In the genomic region with DNA sequence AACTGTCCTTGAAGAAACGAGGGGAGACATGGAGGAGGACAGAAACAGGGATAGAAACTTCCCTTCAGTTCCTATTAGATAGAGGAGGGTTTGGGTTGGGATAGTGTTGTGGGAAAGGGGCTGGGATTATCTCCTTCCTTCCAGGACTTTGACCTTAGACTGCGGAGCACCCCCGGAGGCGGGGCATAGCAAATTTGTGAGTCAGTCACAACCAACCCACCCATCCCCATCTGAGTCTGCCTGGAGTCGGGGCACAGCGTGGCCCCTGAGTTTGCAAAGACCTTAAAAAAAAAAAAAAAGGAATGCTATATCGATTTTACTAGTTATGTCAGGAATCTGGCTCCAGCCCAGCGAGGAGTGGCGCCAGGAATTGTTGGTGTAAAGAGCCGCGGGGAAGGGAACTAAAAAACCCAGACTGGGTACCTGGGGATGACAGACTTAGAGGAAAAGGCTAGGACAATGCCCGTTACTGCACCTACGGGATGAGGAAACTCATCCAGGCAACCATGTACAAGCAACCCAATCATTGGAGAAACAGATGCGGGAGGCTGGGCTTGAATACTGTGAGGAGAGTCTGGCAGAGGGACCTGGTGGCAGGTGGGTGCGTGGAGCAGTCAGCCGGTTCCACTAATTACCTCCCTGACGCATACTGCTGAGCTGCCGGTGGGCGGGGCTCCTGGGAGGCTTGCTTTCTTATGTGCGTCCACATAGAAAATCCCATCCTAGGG, we compare ENCODE assay signal across 9 mouse cellular contexts. TPM values are rescaled to one million over a fixed set of nuclear protein-coding genes. Genes with fewer than 3 reads are reported as not detected.
DNase-seq lines count a peak whose midpoint lies in the region; ATAC-seq and TF ChIP-seq lines count a peak whose summit lies in the region.
"Had no signal": no experiment of that assay in that cellular context is flagged by ENCODE, and none has a peak within 500 bp of the region (broad histone marks: within the 10 kb centered on the region; RNA-seq: fewer than 3 reads in every experiment).

No protein-coding gene starts in this region.

- intact Hi-C loops in left cerebral cortex, adult 2 months (cut with DNase I): no loop called here

- peaks cover 2% of the 10 kb centered on the region for H3K36me3 ChIP-seq in heart, embryonic 13.5 days
- no peaks in the 10 kb centered on the region; the same call in 1 of the 2 replicates for H3K36me3 ChIP-seq in midbrain, postnatal 0 days (ENCODE audit: insufficient read depth, low read length)

- TF ChIP-seq POLR2A in cerebellum, adult 2 months (IDR thresholded peaks at IDR 0.05; ENCODE audit: borderline replicate concordance, insufficient read depth, low read length): no peak

- TF ChIP-seq CTCF in cerebellum, adult 2 months (IDR thresholded peaks at IDR 0.05; ENCODE audit: borderline replicate concordance, insufficient read depth, low read depth, low read length): no peak
- no peak for TF ChIP-seq CTCF in left cerebral cortex, adult 2 months (IDR thresholded peaks at IDR 0.05)
- no peak for TF ChIP-seq CTCF in midbrain, postnatal 0 days (IDR thresholded peaks at IDR 0.05)

- peak overlapping the region; percentile 35 for H3K4me3 ChIP-seq in heart, embryonic 13.5 days
- H3K4me3 ChIP-seq in cerebellum, adult 2 months (replicated peaks; ENCODE audit: insufficient read depth, low read depth, low read length): peak overlapping the region; percentile 39
- H3K4me3 ChIP-seq in left cerebral cortex, adult 2 months: peak overlapping the region; percentile 28; the same call in 1 of the 2 replicates
- peak overlapping the region; percentile 20 for H3K4me3 ChIP-seq in midbrain, postnatal 0 days (ENCODE audit: low read depth, low read length)

- 8% methylated on average over 20 of the region's 20 CpGs for WGBS in heart, embryonic 13.5 days
- WGBS in cerebellum, adult 2 months: 6% methylated on average over 20 of the region's 20 CpGs
- 13% methylated on average over 20 of the region's 20 CpGs for WGBS in midbrain, postnatal 0 days

- H3K27ac ChIP-seq in heart, embryonic 13.5 days (replicated peaks): no peak overlapping the region
- no peak overlapping the region for H3K27ac ChIP-seq in cerebellum, adult 2 months (ENCODE audit: insufficient read depth, low read length)
- H3K27ac ChIP-seq in left cerebral cortex, adult 2 months: no peak overlapping the region
- no peak overlapping the region for H3K27ac ChIP-seq in midbrain, postnatal 0 days (ENCODE audit: low read depth, low read length)

- peaks cover 47% of the 10 kb centered on the region for H3K27me3 ChIP-seq in heart, embryonic 13.5 days (replicated peaks)
- no peaks in the 10 kb centered on the region for H3K27me3 ChIP-seq in cerebellum, adult 2 months (ENCODE audit: control insufficient read depth, insufficient read depth, low read length)
- no peaks in the 10 kb centered on the region for H3K27me3 ChIP-seq in midbrain, postnatal 0 days (ENCODE audit: insufficient read depth, low read length)

- DNase-seq in heart, adult 11 months: no peak
- peak; percentile 74 to 83 for DNase-seq in cerebellum, adult 2 months
- DNase-seq in left cerebral cortex, adult 2 months (ENCODE audit: extremely low spot score in 1 of 2, low spot score in 2 of 2): peak; percentile 27 to 58
- peak; percentile 55 for DNase-seq in midbrain, postnatal 0 days (ENCODE audit: low spot score)
- DNase-seq in spleen, postnatal 14 days (ENCODE audit: low spot score in 2 of 2): no peak

- peak overlapping the region; percentile 66 for H3K4me2 ChIP-seq in heart, embryonic 13.5 days
- peak overlapping the region; percentile 36 for H3K4me2 ChIP-seq in midbrain, postnatal 0 days (ENCODE audit: low read depth, low read length, poor library complexity, severe bottlenecking)

- H3K4me1 ChIP-seq in heart, embryonic 13.5 days: peaks cover 15% of the 10 kb centered on the region
- peaks cover 3% of the 10 kb centered on the region; the same call in 1 of the 2 replicates for H3K4me1 ChIP-seq in cerebellum, adult 2 months (ENCODE audit: control insufficient read depth, insufficient read depth, low read length)
- H3K4me1 ChIP-seq in midbrain, postnatal 0 days (ENCODE audit: insufficient read depth, low read length): no peaks in the 10 kb centered on the region

- H3K9me3 ChIP-seq in heart, embryonic 13.5 days: no peaks in the 10 kb centered on the region
- no peaks in the 10 kb centered on the region for H3K9me3 ChIP-seq in midbrain, postnatal 0 days (ENCODE audit: low read length)
- H3K9me3 ChIP-seq: G1E had no signal

- ATAC-seq in heart, embryonic 13.5 days (ENCODE audit: extremely low read depth, insufficient number of reproducible peaks, low FRiP score, low TSS enrichment): no peak
- ATAC-seq in granulocyte monocyte progenitor cell, adult 5-6 weeks (replicated peaks; ENCODE audit: poor library complexity, severe bottlenecking): peak; percentile 18; the same call in 1 of the 2 replicates
- ATAC-seq in midbrain, postnatal 0 days (ENCODE audit: low FRiP score): peak; percentile 71
- no peak for ATAC-seq in CD4-positive, CD25-positive, alpha-beta regulatory T cell, adult 4 months

- H3K9ac ChIP-seq in heart, embryonic 13.5 days: peak overlapping the region; percentile 52; the same call in 1 of the 2 replicates
- H3K9ac ChIP-seq in midbrain, postnatal 0 days (replicated peaks; ENCODE audit: low read length, poor library complexity, severe bottlenecking): 0 out of 2 replicates have a peak overlapping the region, but pooled peaks have one; percentile 19

RNA-seq across cellular contexts. Expression of gene Tex37, which starts 6.9 kb away (rescaled TPM):
- polyA plus RNA-seq in heart, embryonic 13.5 days (2015; fragmentation: Nextera tagmentation; extraction: Ambion mirVana): not detected in 2 replicates
- polyA plus RNA-seq in cerebellum, adult 2 months (2012; rRNA removed): not detected in 2 replicates
- total RNA-seq in granulocyte monocyte progenitor cell, adult 5-6 weeks (2014; fragmentation: Nextera tagmentation): not detected in 2 replicates
- not detected in 2 replicates for total RNA-seq in granulocyte monocyte progenitor cell, adult 5-6 weeks (2017)
- total RNA-seq in left cerebral cortex, adult 2 months (2021): not detected
- not detected in 2 replicates for total RNA-seq in midbrain, postnatal 0 days (2014; rRNA removed)
- not detected in 2 replicates for polyA plus RNA-seq in midbrain, postnatal 0 days (2015; fragmentation: Nextera tagmentation; extraction: Ambion mirVana)
- not detected for polyA plus RNA-seq in CD4-positive, CD25-positive, alpha-beta regulatory T cell, adult 4 months (2017; shearing (Covaris generic))
- polyA plus RNA-seq: G1E had no signal

RNA-seq across cellular contexts. Expression of gene Foxi3, which starts 44.5 kb away (rescaled TPM):
- not detected in 2 replicates for polyA plus RNA-seq in heart, embryonic 13.5 days (2015; fragmentation: Nextera tagmentation; extraction: Ambion mirVana)
- polyA plus RNA-seq in cerebellum, adult 2 months (2012; rRNA removed): not detected in 2 replicates
- total RNA-seq in granulocyte monocyte progenitor cell, adult 5-6 weeks (2014; fragmentation: Nextera tagmentation): not detected in 2 replicates
- total RNA-seq in granulocyte monocyte progenitor cell, adult 5-6 weeks (2017): not detected in 2 replicates
- not detected for total RNA-seq in left cerebral cortex, adult 2 months (2021)
- total RNA-seq in midbrain, postnatal 0 days (2014; rRNA removed): not detected in 2 replicates
- not detected in 2 replicates for polyA plus RNA-seq in midbrain, postnatal 0 days (2015; fragmentation: Nextera tagmentation; extraction: Ambion mirVana)
- polyA plus RNA-seq in CD4-positive, CD25-positive, alpha-beta regulatory T cell, adult 4 months (2017; shearing (Covaris generic)): not detected
- total RNA-seq: G1E had no signal
- polyA plus RNA-seq: G1E had no signal

Comparison
In these comparisons a context has a peak if more than half of its experiments do, and no peak if none do; other contexts are left out.
1. ATAC-seq: peak in granulocyte monocyte progenitor cell, adult 5-6 weeks (single experiment) and midbrain, postnatal 0 days (single experiment); none in heart, embryonic 13.5 days (single experiment) and CD4-positive, CD25-positive, alpha-beta regulatory T cell, adult 4 months (single experiment).
2. DNase-seq: peak in cerebellum, adult 2 months (2 of 2), left cerebral cortex, adult 2 months (2 of 2) and midbrain, postnatal 0 days (single experiment); none in heart, adult 11 months (single experiment) and spleen, postnatal 14 days (0 of 2).
3. Peak in every context shown above with its lines, with median percentiles within 50 percentile points of each other: H3K4me3 ChIP-seq.